Mouse (Mus musculus) forebrain, embryonic 10.5 days (tissue): ENCODE measurements around the gene Rheb. TPM values are rescaled to one million over a fixed set of nuclear protein-coding genes. Genes with fewer than 3 reads are reported as not detected.

Experiments used
- DNase-seq: peaks from one replicate; pipeline ENCODE4 v3.0.0-alpha.2; 2017; ENCODE audit warnings: low spot score; ENCODE audit errors: extremely low spot score
- H3K27ac ChIP-seq: fragments of 300-500 bp; sonication (generic); 2 replicates; pipeline ENCODE4 v1.5.1; 2016; ENCODE audit warnings: mild to moderate bottlenecking
- H3K27me3 ChIP-seq: fragments of 300-500 bp; sonication (generic); 2 replicates; pipeline ENCODE4 v1.6.1; 2016; ENCODE audit warnings: mild to moderate bottlenecking; ENCODE audit not compliant: poor library complexity, severe bottlenecking
- H3K36me3 ChIP-seq: fragments of 300-500 bp; sonication (generic); replicated peaks from 2 replicates; pipeline ENCODE4 v1.6.1; 2016; ENCODE audit warnings: mild to moderate bottlenecking, moderate library complexity
- H3K4me1 ChIP-seq: fragments of 300-500 bp; sonication (generic); 2 replicates; pipeline ENCODE4 v1.6.1; 2016
- H3K4me3 ChIP-seq: fragments of 300-500 bp; sonication (generic); 2 replicates; pipeline ENCODE4 v1.5.1; 2016; ENCODE audit warnings: mild to moderate bottlenecking, moderate library complexity
- H3K9me3 ChIP-seq: fragments of 300-500 bp; sonication (generic); 2 replicates; pipeline ENCODE4 v1.6.1; 2016; ENCODE audit warnings: mild to moderate bottlenecking, moderate library complexity
- WGBS: fragments of 180-500 bp; shearing (Covaris S2); methylation state at CpG from one replicate; pipeline ENCODE4 v1.1.7; 2016; 5-methylcytosine and 5-hydroxymethylcytosine counted together
- polyA plus RNA-seq: library from polyadenylated mRNA; unstranded; fragments of >200 nt; fragmentation: Nextera tagmentation; extraction: Ambion mirVana; gene quantifications from 2 replicates; pipeline ENCODE4 v1.2.1, GENCODE M21; 2016

Rheb gene
- polyA plus RNA-seq, 1 experiment from 2014 or later: 164 TPM

- Histone ChIP-seq H3K4me1 (no peaks in the 10 kb centered on the region), H3K27ac (no peak overlapping the region), H3K4me3 (no peak overlapping the region), H3K27me3 (no peaks in the 10 kb centered on the region), H3K36me3 (peaks cover 79% of the 10 kb centered on the region), H3K9me3 (no peaks in the 10 kb centered on the region)
- DNase-seq: no peak
- WGBS: 93% methylated on average over 8 of the region's 8 CpGs
These were observed 37.8 kb downstream of the Rheb start for GRCm38 (mm10) chr5:24804661-24805060.

- Histone ChIP-seq H3K4me3 (no peak overlapping the region), H3K27me3 (no peaks in the 10 kb centered on the region), H3K9me3 (no peaks in the 10 kb centered on the region), H3K27ac (no peak overlapping the region), H3K4me1 (no peaks in the 10 kb centered on the region), H3K36me3 (peaks cover 54% of the 10 kb centered on the region)
- DNase-seq: no peak
- 87% methylated on average over 6 of the region's 6 CpGs for WGBS
These were observed 40.4 kb downstream of the Rheb start for GRCm38 (mm10) chr5:24801841-24802624.

GRCm38 (mm10) chr5:24800416-24800815, 42.0 kb downstream of the Rheb start:
- Histone ChIP-seq H3K4me3 (no peak overlapping the region), H3K9me3 (no peaks in the 10 kb centered on the region), H3K4me1 (no peaks in the 10 kb centered on the region), H3K27me3 (no peaks in the 10 kb centered on the region), H3K36me3 (peaks cover 38% of the 10 kb centered on the region), H3K27ac (no peak overlapping the region)
- no peak for DNase-seq

DNA sequence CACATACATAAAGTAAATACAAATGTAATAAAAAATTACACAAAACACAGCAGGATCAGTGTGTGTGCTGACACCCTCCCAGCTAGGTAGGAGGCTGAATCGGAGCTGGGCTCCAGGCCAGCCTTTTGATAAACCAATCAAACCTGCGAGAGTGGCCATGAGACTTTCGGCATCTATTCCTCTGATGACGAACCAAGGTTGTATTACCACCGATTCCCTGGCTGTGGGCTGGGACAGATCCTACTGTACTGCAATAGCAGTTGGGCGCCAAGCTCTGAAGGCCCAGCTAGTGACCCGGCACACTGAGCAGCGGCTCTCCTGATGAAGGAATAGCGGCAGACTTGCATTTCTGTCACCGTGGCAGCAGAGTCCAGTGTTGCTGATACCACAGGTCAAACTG, 43.8 kb downstream of the Rheb start:
- Histone ChIP-seq H3K4me1 (no peaks in the 10 kb centered on the region), H3K4me3 (no peak overlapping the region), H3K36me3 (peaks cover 20% of the 10 kb centered on the region), H3K9me3 (no peaks in the 10 kb centered on the region), H3K27ac (no peak overlapping the region), H3K27me3 (no peaks in the 10 kb centered on the region)
- WGBS: 86% methylated on average over 10 of the region's 10 CpGs
- no peak for DNase-seq

DNA sequence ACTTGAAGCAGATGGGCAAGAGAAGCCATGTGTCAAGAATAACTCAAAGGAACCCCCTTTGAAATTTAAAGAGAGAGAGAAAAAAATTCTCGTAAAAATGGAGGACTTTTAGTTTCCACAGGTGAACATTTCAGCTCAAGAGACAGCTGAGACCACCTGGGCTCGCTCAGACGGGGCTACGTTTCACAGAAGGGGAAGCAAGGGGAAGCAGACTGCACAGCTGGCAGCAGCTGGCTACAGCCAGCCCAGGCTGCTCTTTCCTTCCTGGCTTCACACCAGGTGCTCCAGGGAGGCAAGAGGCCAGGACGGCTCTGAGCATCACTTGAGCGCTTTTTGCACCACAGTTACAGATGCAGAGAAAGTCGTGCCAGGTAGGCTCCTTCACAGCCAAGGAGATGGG, 44.6 kb downstream of the Rheb start:
- Histone ChIP-seq H3K27me3 (no peaks in the 10 kb centered on the region), H3K4me1 (no peaks in the 10 kb centered on the region), H3K4me3 (no peak overlapping the region), H3K9me3 (no peaks in the 10 kb centered on the region), H3K36me3 (peaks cover 12% of the 10 kb centered on the region), H3K27ac (no peak overlapping the region)
- DNase-seq: no peak
- 71% methylated on average over 7 of the region's 7 CpGs for WGBS

DNA sequence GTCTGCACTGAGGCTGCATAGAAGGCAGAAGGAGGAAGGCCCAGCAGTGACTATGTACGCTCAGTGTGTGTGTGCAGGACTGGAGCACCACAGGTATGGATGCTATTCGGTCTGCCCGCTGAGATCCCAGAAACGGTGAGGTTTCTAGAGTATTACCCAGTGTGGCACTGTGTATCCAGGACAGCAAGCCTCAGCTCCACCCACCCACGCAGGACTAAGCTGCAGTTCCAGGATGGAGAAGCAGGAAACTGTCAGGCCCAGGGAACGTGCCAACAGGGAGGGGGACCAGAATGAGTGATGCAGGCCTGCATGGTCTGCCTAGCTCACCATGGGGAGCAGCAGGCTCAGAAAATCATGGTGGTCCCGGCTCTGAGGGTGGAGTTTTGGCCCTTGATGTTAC, 49.5 kb downstream of the Rheb start:
- H3K27me3 ChIP-seq: no peaks in the 10 kb centered on the region
- H3K4me3 ChIP-seq: no peak overlapping the region
- WGBS: 72% methylated on average over 7 of the region's 7 CpGs
- H3K27ac ChIP-seq: no peak overlapping the region
- DNase-seq: no peak
- H3K36me3 ChIP-seq: no peaks in the 10 kb centered on the region
- H3K4me1 ChIP-seq: no peaks in the 10 kb centered on the region
- no peaks in the 10 kb centered on the region for H3K9me3 ChIP-seq

GRCm38 (mm10) chr5:24782957-24783356, 59.5 kb downstream of the Rheb start:
- H3K4me1 ChIP-seq: peaks cover 16% of the 10 kb centered on the region
- peaks cover 21% of the 10 kb centered on the region for H3K27me3 ChIP-seq
- 84% methylated on average over 4 of the region's 4 CpGs for WGBS

GRCm38 (mm10) chr5:24781048-24781447, 61.4 kb downstream of the Rheb start:
- H3K27ac ChIP-seq: no peak overlapping the region
- WGBS: 18% methylated on average over 5 of the region's 5 CpGs
- no peak for DNase-seq

More at GRCm38 (mm10) chr5:24782957-24783356, 59.5 kb downstream of the Rheb start:
- Histone ChIP-seq H3K9me3 (peaks cover 13% of the 10 kb centered on the region), H3K4me3 (no peak overlapping the region), H3K27ac (no peak overlapping the region), H3K36me3 (no peaks in the 10 kb centered on the region)
- DNase-seq: no peak

GRCm38 (mm10) chr5:24779881-24780512, 62.4 kb downstream of the Rheb start:
- Histone ChIP-seq H3K4me3 (no peak overlapping the region; the same call in 1 of the 2 replicates), H3K4me1 (peaks cover 17% of the 10 kb centered on the region), H3K36me3 (no peaks in the 10 kb centered on the region), H3K9me3 (peaks cover 9% of the 10 kb centered on the region; the same call in 1 of the 2 replicates), H3K27ac (no peak overlapping the region), H3K27me3 (peaks cover 26% of the 10 kb centered on the region)
- 51% methylated on average over 15 of the region's 15 CpGs for WGBS
- no peak for DNase-seq

More at GRCm38 (mm10) chr5:24781048-24781447, 61.4 kb downstream of the Rheb start:
- no peak overlapping the region for H3K4me3 ChIP-seq
- H3K36me3 ChIP-seq: no peaks in the 10 kb centered on the region
- peaks cover 17% of the 10 kb centered on the region for H3K4me1 ChIP-seq
- H3K27me3 ChIP-seq: peaks cover 26% of the 10 kb centered on the region
- peaks cover 13% of the 10 kb centered on the region for H3K9me3 ChIP-seq

GRCm38 (mm10) chr5:24779321-24779720, 63.1 kb downstream of the Rheb start:
- peaks cover 10% of the 10 kb centered on the region; the same call in 1 of the 2 replicates for H3K9me3 ChIP-seq
- DNase-seq: no peak
- no peak overlapping the region for H3K4me3 ChIP-seq
- H3K36me3 ChIP-seq: no peaks in the 10 kb centered on the region
- peaks cover 26% of the 10 kb centered on the region for H3K27me3 ChIP-seq
- H3K27ac ChIP-seq: no peak overlapping the region
- H3K4me1 ChIP-seq: peaks cover 17% of the 10 kb centered on the region

DNA sequence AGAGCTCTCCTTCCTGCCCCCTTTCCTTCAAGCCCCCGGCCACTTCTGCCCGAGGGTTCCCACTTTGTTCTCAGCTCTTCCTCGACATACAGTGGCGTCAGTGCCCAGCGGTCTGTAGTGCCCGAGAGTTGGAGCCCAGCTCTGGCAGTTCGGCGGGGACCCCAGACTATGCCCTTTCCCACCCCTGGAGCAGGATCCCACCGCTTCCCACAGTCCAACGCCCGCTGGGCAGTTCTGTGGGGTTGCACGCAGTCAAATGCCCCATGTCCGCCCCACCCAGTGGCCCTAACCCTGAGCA, 63.6 kb downstream of the Rheb start:
- no peaks in the 10 kb centered on the region for H3K36me3 ChIP-seq
- peak overlapping the region; percentile 53; the same call in 1 of the 2 replicates for H3K27ac ChIP-seq
- peak overlapping the region; percentile 33 for H3K4me3 ChIP-seq
- DNase-seq: no peak
- WGBS: 40% methylated on average over 13 of the region's 13 CpGs
- peaks cover 26% of the 10 kb centered on the region for H3K27me3 ChIP-seq
- H3K4me1 ChIP-seq: peaks cover 17% of the 10 kb centered on the region
- peaks cover 11% of the 10 kb centered on the region; the same call in 1 of the 2 replicates for H3K9me3 ChIP-seq

DNA sequence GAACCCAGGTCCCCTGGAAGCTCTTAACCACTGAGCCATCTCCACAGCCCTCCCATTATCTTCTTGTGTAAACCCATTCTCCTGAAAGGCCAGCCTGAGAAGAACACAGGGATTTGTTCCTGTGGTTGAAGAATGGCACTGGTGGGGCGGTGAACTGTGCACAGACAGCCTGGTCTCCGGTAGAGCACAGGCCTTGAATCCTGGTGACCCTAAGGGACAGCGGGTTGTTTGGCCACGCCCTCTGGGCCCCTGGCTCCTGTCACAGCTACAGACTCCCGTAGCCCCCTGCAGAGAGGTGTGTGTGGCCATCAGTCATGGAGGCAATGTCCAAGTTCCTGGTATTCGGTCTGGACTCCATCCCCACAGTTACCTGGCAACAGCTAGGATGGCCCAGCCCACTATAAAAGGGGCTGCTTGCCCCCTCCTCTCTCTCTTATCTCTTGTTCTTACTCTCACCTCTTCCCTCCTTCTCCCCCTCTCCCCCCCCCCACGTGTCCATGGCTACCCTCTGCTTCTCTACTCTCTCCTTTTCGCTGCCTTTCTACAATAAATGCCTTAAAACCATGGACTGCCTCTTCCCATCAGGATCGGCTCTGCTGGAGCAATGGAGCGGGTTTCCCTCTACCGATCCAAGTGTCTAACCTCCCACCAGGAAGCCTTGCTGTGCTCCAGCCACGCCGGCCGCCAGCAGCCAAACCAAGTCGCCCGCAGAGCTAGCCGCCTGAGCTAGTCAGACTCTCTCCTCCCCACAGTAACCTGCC, 64.2 kb downstream of the Rheb start:
- Histone ChIP-seq H3K9me3 (peaks cover 11% of the 10 kb centered on the region; the same call in 1 of the 2 replicates), H3K4me3 (peak overlapping the region; percentile 33), H3K4me1 (peaks cover 17% of the 10 kb centered on the region), H3K36me3 (no peaks in the 10 kb centered on the region), H3K27ac (peak overlapping the region; percentile 53; the same call in 1 of the 2 replicates), H3K27me3 (peaks cover 26% of the 10 kb centered on the region)
- 19% methylated on average over 17 of the region's 17 CpGs for WGBS
- no peak for DNase-seq

- peaks cover 26% of the 10 kb centered on the region for H3K27me3 ChIP-seq
- H3K9me3 ChIP-seq: peaks cover 11% of the 10 kb centered on the region; the same call in 1 of the 2 replicates
- H3K36me3 ChIP-seq: no peaks in the 10 kb centered on the region
- H3K27ac ChIP-seq: no peak overlapping the region
- H3K4me3 ChIP-seq: no peak overlapping the region
- no peak for DNase-seq
- WGBS: 74% methylated on average over 4 of the region's 4 CpGs
- H3K4me1 ChIP-seq: peaks cover 17% of the 10 kb centered on the region
These were observed 65.7 kb downstream of the Rheb start for GRCm38 (mm10) chr5:24776681-24777080.
